Mouse (Mus musculus) limb, embryonic 14.5 days (tissue): ENCODE data around the gene Tmem170b. TPM values are rescaled to one million over a fixed set of nuclear protein-coding genes. Genes with fewer than 3 reads are reported as not detected.
"Not testable (repeated sequence)": the region's sequence is repeated elsewhere in the genome, so short reads cannot be mapped to it uniquely, and the experiment has no call there.

Experiments
- ATAC-seq: fragments of 200-750 bp; cut with Nextera tagmentation; 2 replicates; pipeline ENCODE4 v1.8.0; 2017; ENCODE audit warnings: low read depth, moderate number of reproducible peaks, moderate TSS enrichment; ENCODE audit not compliant: low FRiP score
- DNase-seq: peaks from one replicate; pipeline ENCODE4 v3.0.0-alpha.2; 2015; ENCODE audit warnings: low spot score
- H3K27ac ChIP-seq: fragments of 300-500 bp; sonication (generic); replicated peaks from 2 replicates; pipeline ENCODE4 v1.5.1; 2014; ENCODE audit warnings: low read depth, mild to moderate bottlenecking, low read length, moderate library complexity, mixed read lengths
- H3K27me3 ChIP-seq: fragments of 300-500 bp; sonication (generic); 2 replicates; pipeline ENCODE4 v1.6.1; 2014; ENCODE audit warnings: low read length, mixed read lengths; ENCODE audit not compliant: control insufficient read depth, insufficient read depth
- H3K36me3 ChIP-seq: fragments of 300-500 bp; sonication (generic); 2 replicates; pipeline ENCODE4 v1.6.1; 2014; ENCODE audit warnings: mild to moderate bottlenecking, low read length, moderate library complexity, mixed read lengths; ENCODE audit not compliant: control insufficient read depth, insufficient read depth
- H3K4me1 ChIP-seq: fragments of 300-500 bp; sonication (generic); 2 replicates; pipeline ENCODE4 v1.6.1; 2014; ENCODE audit warnings: antibody characterized with exemption, low read length, mixed read lengths; ENCODE audit not compliant: control insufficient read depth, insufficient read depth
- H3K4me2 ChIP-seq: fragments of 300-500 bp; sonication (generic); replicated peaks from 2 replicates; pipeline ENCODE4 v1.6.1; 2014; ENCODE audit warnings: low read depth, mild to moderate bottlenecking, low read length, moderate library complexity; ENCODE audit not compliant: severe bottlenecking
- H3K4me3 ChIP-seq: fragments of 300-500 bp; sonication (generic); replicated peaks from 2 replicates; pipeline ENCODE4 v1.5.1; 2014; ENCODE audit warnings: low read length
- H3K9ac ChIP-seq: fragments of 300-500 bp; sonication (generic); 2 replicates; pipeline ENCODE4 v1.6.1; 2014; ENCODE audit warnings: mild to moderate bottlenecking, low read depth, low read length, moderate library complexity; ENCODE audit not compliant: severe bottlenecking
- H3K9me3 ChIP-seq: fragments of 300-500 bp; sonication (generic); 2 replicates; pipeline ENCODE4 v1.6.1; 2016; ENCODE audit warnings: low read length; ENCODE audit not compliant: control insufficient read depth
- POLR2A ChIP-seq: fragments of 200-500 bp; IDR thresholded peaks from 2 replicates; pipeline ENCODE4 v1.8.0; 2012; ENCODE audit warnings: inconsistent platforms, mild to moderate bottlenecking, moderate library complexity, borderline replicate concordance; ENCODE audit not compliant: insufficient read depth, insufficient read length; ENCODE audit errors: extremely low read depth
- WGBS: fragments of 180-500 bp; shearing (Covaris S2); extraction: QIAGEN DNeasy Blood & Tissue Kit; methylation state at CpG from one replicate; pipeline ENCODE4 v1.1.7; 2014; 5-methylcytosine and 5-hydroxymethylcytosine counted together
- polyA plus RNA-seq, 2 experiments: library from polyadenylated mRNA; depleted of rRNA in 1 of 2; stranded (reverse) in 1 of 2; unstranded in 1 of 2; fragments of >200 nt; fragmentation: Nextera tagmentation in 1 of 2; extraction: Ambion mirVana in 1 of 2; gene quantifications; 2 replicates each; pipeline versions ENCODE4 v1.2.1 to v1.2.3; 2012 to 2014

Gene Tmem170b
- polyA plus RNA-seq, 2 experiments = 4.4 to 15.7 TPM

- Histone ChIP-seq H3K36me3 (no peaks in the 10 kb centered on the region), H3K4me2 (no peak overlapping the region), H3K9ac (no peak overlapping the region), H3K4me3 (no peak overlapping the region), H3K27me3 (no peaks in the 10 kb centered on the region), H3K4me1 (no peaks in the 10 kb centered on the region), H3K27ac (no peak overlapping the region), H3K9me3 (no peaks in the 10 kb centered on the region)
- no peak for DNase-seq
- no peak for TF ChIP-seq POLR2A
- ATAC-seq = no peak
- 73% methylated on average over 7 of the region's 7 CpGs for WGBS
Observed at GRCm38 (mm10) chr13:41670386-41671130, 64.9 kb downstream of the Tmem170b start.

- no peak overlapping the region for H3K27ac ChIP-seq
- ATAC-seq (no peak), DNase-seq (no peak)
- WGBS = 92% methylated on average over 11 of the region's 11 CpGs
- H3K4me3 ChIP-seq = no peak overlapping the region
- no peak overlapping the region for H3K4me2 ChIP-seq
- no peaks in the 10 kb centered on the region for H3K4me1 ChIP-seq
- H3K9me3 ChIP-seq = no peaks in the 10 kb centered on the region
- no peak for TF ChIP-seq POLR2A
- no peaks in the 10 kb centered on the region for H3K36me3 ChIP-seq
- H3K9ac ChIP-seq = no peak overlapping the region
- H3K27me3 ChIP-seq = no peaks in the 10 kb centered on the region
Observed at GRCm38 (mm10) chr13:41671136-41671705, 65.5 kb downstream of the Tmem170b start.

GRCm38 (mm10) chr13:41672904-41673303, 67.2 kb downstream of the Tmem170b start:
- ATAC-seq, H3K9ac ChIP-seq, H3K4me1 ChIP-seq, H3K4me2 ChIP-seq, H3K27ac ChIP-seq, DNase-seq, H3K36me3 ChIP-seq, H3K9me3 ChIP-seq, H3K27me3 ChIP-seq, H3K4me3 ChIP-seq: not testable (repeated sequence)
- 52% methylated on average over 5 of the region's 5 CpGs for WGBS

GRCm38 (mm10) chr13:41673541-41673940, 67.8 kb downstream of the Tmem170b start:
- WGBS = 77% methylated on average over 4 of the region's 4 CpGs
- H3K36me3 ChIP-seq = no peaks in the 10 kb centered on the region
- H3K27ac ChIP-seq = no peak overlapping the region
- no peak overlapping the region for H3K4me3 ChIP-seq
- no peak overlapping the region for H3K9ac ChIP-seq
- H3K4me1 ChIP-seq = no peaks in the 10 kb centered on the region
- H3K4me2 ChIP-seq = no peak overlapping the region
- DNase-seq (no peak), ATAC-seq (no peak)
- no peaks in the 10 kb centered on the region for H3K9me3 ChIP-seq
- no peaks in the 10 kb centered on the region for H3K27me3 ChIP-seq
- no peak for TF ChIP-seq POLR2A

DNA sequence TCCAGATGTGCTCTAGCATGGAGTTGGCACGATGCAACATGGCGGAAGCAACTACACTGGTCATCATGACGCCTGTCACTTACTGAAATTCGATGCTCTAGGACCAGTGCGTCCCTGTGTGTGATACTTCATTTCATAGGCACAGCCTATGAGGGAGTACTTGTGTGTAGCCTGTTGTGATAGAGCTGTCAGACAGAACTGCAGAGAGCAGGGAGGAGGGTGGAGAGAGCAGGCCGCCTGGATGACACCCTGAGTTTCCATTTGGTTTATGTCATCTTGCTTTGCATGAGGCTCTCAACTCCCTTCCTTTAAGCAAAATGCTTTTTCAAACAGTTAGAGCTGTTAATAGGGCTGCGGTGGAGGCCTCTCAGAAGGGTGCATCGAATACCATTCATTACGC, 68.9 kb downstream of the Tmem170b start:
- not testable (repeated sequence) for H3K27ac ChIP-seq, H3K9ac ChIP-seq, H3K4me1 ChIP-seq, H3K9me3 ChIP-seq, H3K36me3 ChIP-seq, ATAC-seq, H3K4me2 ChIP-seq, H3K4me3 ChIP-seq, DNase-seq, H3K27me3 ChIP-seq
- 87% methylated on average over 7 of the region's 9 CpGs for WGBS
